Mouse (Mus musculus) stomach, postnatal 0 days (tissue): ENCODE measurements around the gene 1700029F12Rik. TPM values are rescaled to one million over a fixed set of nuclear protein-coding genes. Genes with fewer than 3 reads are reported as not detected.
A peak's percentile ranks its signal among the peaks of the same experiment; 100 is the strongest.
"Not testable (repeated sequence)": the region's sequence is repeated elsewhere in the genome, so short reads cannot be mapped to it uniquely, and the experiment has no call there.

ENCODE experiments used
- ATAC-seq: fragments of 200-750 bp; cut with Nextera tagmentation; 2 replicates; pipeline ENCODE4 v1.8.0; 2017; ENCODE audit not compliant: low FRiP score, low TSS enrichment
- DNase-seq: peaks from one replicate; pipeline ENCODE4 v3.0.0-alpha.2; 2016; ENCODE audit warnings: low spot score
- H3K27ac ChIP-seq: fragments of 300-500 bp; sonication (generic); replicated peaks from 2 replicates; pipeline ENCODE4 v1.5.1; 2014; ENCODE audit warnings: mild to moderate bottlenecking, control low read depth
- H3K27me3 ChIP-seq: fragments of 300-500 bp; sonication (generic); 2 replicates; pipeline ENCODE4 v1.6.1; 2014; ENCODE audit warnings: low read length; ENCODE audit not compliant: control insufficient read depth, insufficient read depth
- H3K36me3 ChIP-seq: fragments of 300-500 bp; sonication (generic); 2 replicates; pipeline ENCODE4 v1.6.1; 2014; ENCODE audit warnings: low read length, mixed read lengths; ENCODE audit not compliant: control insufficient read depth, insufficient read depth
- H3K4me1 ChIP-seq: fragments of 300-500 bp; sonication (generic); replicated peaks from 2 replicates; pipeline ENCODE4 v1.6.1; 2014; ENCODE audit warnings: antibody characterized with exemption; ENCODE audit not compliant: control insufficient read depth, insufficient read depth
- H3K4me2 ChIP-seq: fragments of 300-500 bp; sonication (generic); replicated peaks from 2 replicates; pipeline ENCODE4 v1.6.1; 2014; ENCODE audit warnings: low read depth, mild to moderate bottlenecking, control low read depth, moderate library complexity
- H3K4me3 ChIP-seq: fragments of 300-500 bp; sonication (generic); 2 replicates; pipeline ENCODE4 v1.5.1; 2014; ENCODE audit warnings: low read depth, low read length, control low read depth
- H3K9ac ChIP-seq: fragments of 300-500 bp; sonication (generic); 2 replicates; pipeline ENCODE4 v1.6.1; 2014; ENCODE audit warnings: mild to moderate bottlenecking, low read length, control low read depth, mixed read lengths
- H3K9me3 ChIP-seq: fragments of 300-500 bp; sonication (generic); 2 replicates; pipeline ENCODE4 v1.6.1; 2016; ENCODE audit warnings: low read length; ENCODE audit not compliant: control insufficient read depth
- CTCF ChIP-seq: IDR thresholded peaks from 2 replicates; pipeline ENCODE4 v1.5.1; 2016; ENCODE audit warnings: antibody characterized with exemption, low read depth, mild to moderate bottlenecking, moderate library complexity
- EP300 ChIP-seq: optimal IDR thresholded peaks from 2 replicates; pipeline ENCODE3; 2016; ENCODE audit warnings: antibody characterized with exemption
- WGBS: fragments of 180-500 bp; shearing (Covaris S2); extraction: QIAGEN DNeasy Blood & Tissue Kit; methylation state at CpG from one replicate; pipeline ENCODE4 v1.1.7; 2014; 5-methylcytosine and 5-hydroxymethylcytosine counted together
- polyA plus RNA-seq: library from polyadenylated mRNA; unstranded; fragments of >200 nt; fragmentation: Nextera tagmentation; extraction: Ambion mirVana; gene quantifications from 2 replicates; pipeline ENCODE4 v1.2.1, GENCODE M21; 2015

Gene 1700029F12Rik
- polyA plus RNA-seq, 1 experiment from 2014 or later: not detected

DNA sequence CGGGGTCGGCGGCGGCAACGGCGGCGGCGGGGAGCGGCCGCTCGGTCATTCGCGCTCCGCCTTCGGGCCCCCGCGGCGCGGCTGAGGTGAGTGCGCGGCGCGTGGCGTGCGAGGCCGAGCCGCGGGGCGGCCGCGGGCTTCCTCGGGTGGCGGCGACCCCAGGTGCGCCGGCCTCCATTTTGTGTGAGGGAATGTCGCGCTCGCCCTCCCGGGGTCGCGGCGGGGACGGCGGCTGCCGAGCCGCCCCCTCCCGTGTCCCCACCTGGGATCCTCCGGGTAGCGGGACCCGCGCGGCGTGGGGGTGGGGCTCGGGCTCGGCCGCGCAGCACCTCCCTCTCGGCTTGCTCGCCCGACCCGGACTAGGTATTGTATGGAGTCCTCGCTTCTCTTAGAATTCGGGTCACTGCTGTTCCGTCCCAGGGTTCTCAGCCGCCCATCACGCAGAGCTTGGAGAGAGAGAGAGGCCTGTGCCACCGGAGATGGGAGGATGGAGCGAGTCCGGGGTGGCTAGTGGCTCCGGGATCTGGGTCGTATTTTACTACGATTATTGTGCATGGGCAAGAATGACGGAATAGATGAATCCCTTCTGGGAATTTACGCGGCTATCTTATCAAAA is 37.6 kb upstream of the 1700029F12Rik start:
- TF ChIP-seq EP300 (no peak), CTCF (no peak)
- no peaks in the 10 kb centered on the region for H3K4me1 ChIP-seq

DNA sequence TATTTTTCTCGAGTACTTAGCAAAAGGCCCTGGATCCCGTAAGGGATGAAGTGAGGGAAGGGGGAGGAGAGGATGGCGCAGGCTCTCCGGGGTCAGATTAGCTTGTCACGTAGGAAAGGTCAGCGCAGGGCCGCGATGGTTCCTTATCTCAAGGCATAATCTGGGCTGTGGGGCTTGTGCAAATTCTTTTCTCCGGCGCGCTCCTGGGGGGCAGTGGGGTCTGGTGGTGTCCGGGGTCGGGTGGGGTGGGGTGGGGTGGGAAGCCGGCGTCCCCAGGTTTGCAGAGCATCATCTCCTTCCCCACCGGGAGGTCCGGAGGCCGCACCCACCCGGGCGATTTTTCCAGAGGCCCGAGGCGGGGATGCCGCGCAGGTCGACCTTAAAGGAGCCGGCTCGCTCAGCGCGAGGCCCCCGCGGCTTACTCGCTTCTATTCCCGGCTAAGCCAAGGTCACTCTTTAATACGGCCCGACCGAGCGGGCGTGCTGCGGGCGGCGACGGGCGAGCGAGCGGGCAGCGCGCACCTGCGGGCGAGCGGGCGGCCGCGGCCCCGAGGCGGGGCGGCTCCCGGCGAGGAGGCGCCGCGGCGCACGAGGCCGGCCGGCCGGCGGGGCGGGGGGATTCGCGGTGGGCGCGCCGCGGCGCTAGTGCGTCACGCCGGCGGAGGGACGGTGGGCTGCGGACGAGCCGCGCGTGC is 36.9 kb upstream of the 1700029F12Rik start:
- ATAC-seq (peak; percentile 35), DNase-seq (peak; percentile 26)
- Histone ChIP-seq H3K4me3 (peak overlapping the region; percentile 71), H3K27ac (no peak overlapping the region), H3K36me3 (no peaks in the 10 kb centered on the region), H3K9me3 (no peaks in the 10 kb centered on the region), H3K9ac (peak overlapping the region; percentile 59), H3K4me2 (peak overlapping the region; percentile 99), H3K27me3 (0 out of 2 replicates have a peak, but pooled peaks cover 5% of the 10 kb centered on the region), H3K4me1 (no peaks in the 10 kb centered on the region)
- TF ChIP-seq EP300 (no peak), CTCF (no peak)
- WGBS: 2% methylated on average over 66 of the region's 85 CpGs

More for the DNA sequence above, 37.6 kb upstream of the 1700029F12Rik start:
- H3K9ac ChIP-seq: peak overlapping the region; percentile 59
- DNase-seq (peak; percentile 28), ATAC-seq (peak; percentile 71)
- no peak overlapping the region; the same call in 1 of the 2 replicates for H3K27ac ChIP-seq
- H3K9me3 ChIP-seq: no peaks in the 10 kb centered on the region
- peak overlapping the region; percentile 99 for H3K4me2 ChIP-seq
- 0 out of 2 replicates have a peak, but pooled peaks cover 5% of the 10 kb centered on the region for H3K27me3 ChIP-seq
- H3K36me3 ChIP-seq: no peaks in the 10 kb centered on the region
- WGBS: under 1% methylated on average over 45 of the region's 76 CpGs
- peak overlapping the region; percentile 71 for H3K4me3 ChIP-seq

DNA sequence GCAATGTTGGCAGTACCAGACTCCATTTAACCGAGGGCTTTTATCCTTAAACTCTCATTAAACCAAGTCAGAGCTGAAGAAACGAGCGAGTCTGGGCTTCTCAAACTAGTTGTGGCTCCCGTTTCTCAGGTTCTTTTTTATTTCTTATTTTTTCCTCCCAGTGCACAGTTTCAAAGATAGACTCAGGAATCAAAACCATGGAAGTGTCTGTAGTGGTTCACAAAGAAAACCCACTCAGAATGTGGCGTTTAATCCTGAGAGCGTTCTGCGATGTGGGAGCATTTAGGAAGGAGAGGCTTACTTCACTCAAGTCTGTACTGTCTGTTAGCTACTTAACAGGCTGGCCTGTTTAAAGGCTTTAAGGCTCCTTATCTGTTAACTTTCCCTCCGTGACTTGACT is 34.0 kb upstream of the 1700029F12Rik start:
- Histone ChIP-seq H3K9ac (no peak overlapping the region), H3K27me3 (0 out of 2 replicates have a peak, but pooled peaks cover 5% of the 10 kb centered on the region), H3K4me1 (no peaks in the 10 kb centered on the region), H3K9me3 (no peaks in the 10 kb centered on the region), H3K36me3 (no peaks in the 10 kb centered on the region), H3K4me2 (no peak overlapping the region), H3K27ac (no peak overlapping the region), H3K4me3 (no peak overlapping the region)
- TF ChIP-seq CTCF (no peak), EP300 (no peak)
- ATAC-seq (no peak), DNase-seq (no peak)
- 70% methylated on average over 8 of the region's 8 CpGs for WGBS

DNA sequence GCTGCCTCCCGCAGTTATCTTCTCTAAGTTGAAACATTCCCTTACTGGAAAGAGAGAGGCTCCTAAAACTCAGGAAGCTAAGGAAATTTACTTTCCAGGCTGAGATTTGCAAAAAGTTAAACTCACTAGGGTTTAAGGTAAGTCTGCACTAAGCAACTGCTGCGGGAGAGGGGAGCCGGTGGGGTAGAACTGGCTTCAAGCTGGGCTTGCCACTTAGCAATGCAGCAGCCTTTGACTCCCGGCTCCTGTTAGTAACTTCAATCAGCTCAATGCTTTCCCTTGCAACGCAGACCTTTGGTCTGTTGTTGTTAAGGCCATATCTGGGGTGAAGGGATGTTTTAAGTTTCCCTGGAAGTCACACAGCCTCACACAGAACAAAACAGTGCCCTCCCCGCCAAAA is 33.5 kb upstream of the 1700029F12Rik start:
- no peak overlapping the region for H3K4me2 ChIP-seq
- no peaks in the 10 kb centered on the region for H3K36me3 ChIP-seq
- no peak overlapping the region for H3K27ac ChIP-seq
- H3K9me3 ChIP-seq: no peaks in the 10 kb centered on the region
- H3K9ac ChIP-seq: no peak overlapping the region
- TF ChIP-seq EP300: no peak
- no peak for TF ChIP-seq CTCF
- H3K4me1 ChIP-seq: no peaks in the 10 kb centered on the region
- no peak for ATAC-seq
- no peak for DNase-seq
- H3K27me3 ChIP-seq: 0 out of 2 replicates have a peak, but pooled peaks cover 5% of the 10 kb centered on the region
- H3K4me3 ChIP-seq: no peak overlapping the region
- 39% methylated on average over 6 of the region's 6 CpGs for WGBS

DNA sequence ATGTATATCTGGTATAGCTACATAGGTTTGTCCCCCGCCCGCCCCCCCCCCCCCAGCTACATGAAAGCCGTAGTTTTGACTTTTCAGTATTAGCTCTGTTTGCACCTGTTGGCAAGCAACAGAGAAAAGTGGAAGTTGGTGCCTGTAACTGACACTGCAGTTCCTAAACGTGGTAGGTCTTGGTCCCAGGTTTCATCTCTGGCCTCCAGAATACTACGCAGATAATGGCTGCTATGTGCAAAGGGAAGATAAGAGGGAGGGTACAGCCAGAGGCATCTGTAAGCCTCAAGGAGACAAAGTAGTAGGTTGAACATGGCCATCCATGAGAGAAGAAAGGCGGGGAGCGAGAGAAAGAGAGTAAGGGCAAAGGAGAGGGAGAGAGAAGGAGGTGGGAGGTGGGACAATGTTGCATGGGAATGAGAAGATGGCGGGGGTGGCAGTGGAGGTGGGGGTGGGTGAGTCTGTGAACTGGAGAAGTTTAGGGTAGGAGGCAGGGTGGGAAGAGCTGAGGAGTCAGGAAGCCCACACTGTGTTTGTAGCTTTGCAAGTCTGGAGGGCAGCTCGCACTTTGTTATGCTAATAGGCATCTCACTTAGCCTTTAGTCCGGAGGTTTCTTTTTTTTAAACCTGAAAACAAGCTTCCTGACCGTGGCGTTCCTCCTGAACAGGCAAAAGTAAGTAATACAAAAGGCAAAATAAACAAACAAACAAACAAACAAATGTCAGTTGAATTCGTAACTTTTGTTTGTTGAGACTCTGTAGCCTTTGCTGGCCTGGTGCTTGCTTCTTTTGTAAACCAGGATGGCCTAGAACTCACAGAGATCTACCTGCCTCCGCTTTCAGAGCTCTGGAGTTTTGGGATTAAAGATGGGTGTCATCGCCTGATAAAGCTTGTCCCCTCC is 32.7 kb upstream of the 1700029F12Rik start, which contains the start of gene Fam169a:
Fam169a (plus strand) TSS at position 638 of the 902 bp plus-strand sequence.
- DNase-seq: no peak
- H3K9me3 ChIP-seq: no peaks in the 10 kb centered on the region
- no peak within 1 kb of the TSS for H3K4me2 ChIP-seq
- TF ChIP-seq CTCF (no peak), EP300 (no peak)
- no peaks in the 10 kb centered on the region for H3K4me1 ChIP-seq
- no peaks in the 10 kb centered on the region for H3K36me3 ChIP-seq
- 69% methylated on average over 15 of the region's 15 CpGs for WGBS
- 0 out of 2 replicates have a peak, but pooled peaks cover 3% of the 10 kb centered on the region for H3K27me3 ChIP-seq
- no peak within 1 kb of the TSS for H3K4me3 ChIP-seq
- H3K27ac ChIP-seq: no peak within 1 kb of the TSS
- H3K9ac ChIP-seq: no peak within 1 kb of the TSS
- ATAC-seq: no peak

DNA sequence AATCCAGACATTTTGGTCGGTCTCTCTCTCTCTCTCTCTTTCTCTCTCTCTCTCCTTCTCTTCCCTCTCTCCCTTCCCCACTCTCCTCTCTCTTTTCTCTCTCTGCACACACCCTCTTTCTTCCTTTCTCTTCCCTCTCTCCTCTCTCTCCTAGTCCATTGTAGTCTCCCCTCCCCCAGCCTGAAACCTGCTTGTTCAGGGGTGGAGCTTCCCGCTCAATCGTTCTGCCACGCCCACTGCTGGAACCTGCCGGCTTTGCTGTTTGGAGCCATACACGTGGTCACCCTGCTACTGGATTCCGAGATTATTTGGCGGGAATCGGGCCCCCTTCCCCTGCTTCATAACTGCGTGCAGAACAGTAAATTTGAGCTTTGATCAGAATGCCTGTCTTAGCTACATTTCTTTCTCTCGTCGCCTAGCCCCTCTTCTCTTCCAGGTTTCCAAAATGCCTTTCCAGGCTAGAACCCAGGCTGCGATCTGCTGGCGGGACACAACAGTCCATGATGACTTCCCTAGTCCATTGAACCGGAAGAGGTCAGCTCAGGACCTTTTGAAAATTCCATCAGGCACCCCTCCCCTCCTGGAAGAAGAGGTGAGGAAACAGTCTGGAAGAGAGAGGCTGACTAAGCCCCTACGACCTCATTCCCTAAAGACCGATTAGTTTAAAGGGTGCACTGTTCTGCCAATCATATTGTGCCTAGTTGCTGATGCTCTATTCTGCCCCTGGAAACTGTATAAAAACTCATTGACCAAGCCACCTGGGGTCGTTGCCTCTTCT is 30.9 kb upstream of the 1700029F12Rik start:
- H3K4me1 ChIP-seq, H3K9me3 ChIP-seq, H3K27me3 ChIP-seq, H3K27ac ChIP-seq, H3K36me3 ChIP-seq, ATAC-seq, H3K4me3 ChIP-seq, H3K9ac ChIP-seq, H3K4me2 ChIP-seq: not testable (repeated sequence)
- peak; percentile 29 for DNase-seq
- 47% methylated on average over 18 of the region's 18 CpGs for WGBS
